Mouse (Mus musculus) activated CD4-positive, CD25-positive, alpha-beta regulatory T cell, adult 4 months (primary cell): ENCODE measurements around the gene Adora1. TPM values are rescaled to one million over a fixed set of nuclear protein-coding genes. Genes with fewer than 3 reads are reported as not detected.

Source experiments
- ATAC-seq: one replicate; pipeline ENCODE4 v1.8.0; 2017
- polyA plus RNA-seq, 2 experiments: library from polyadenylated mRNA; unstranded; fragments of 100-300 nt; shearing (Covaris generic); gene quantifications; one replicate each; pipeline ENCODE4 v1.2.1; 2017

Gene Adora1
- polyA plus RNA-seq, 2 experiments from 2014 or later, result 0.15 TPM; not detected in 1

DNA sequence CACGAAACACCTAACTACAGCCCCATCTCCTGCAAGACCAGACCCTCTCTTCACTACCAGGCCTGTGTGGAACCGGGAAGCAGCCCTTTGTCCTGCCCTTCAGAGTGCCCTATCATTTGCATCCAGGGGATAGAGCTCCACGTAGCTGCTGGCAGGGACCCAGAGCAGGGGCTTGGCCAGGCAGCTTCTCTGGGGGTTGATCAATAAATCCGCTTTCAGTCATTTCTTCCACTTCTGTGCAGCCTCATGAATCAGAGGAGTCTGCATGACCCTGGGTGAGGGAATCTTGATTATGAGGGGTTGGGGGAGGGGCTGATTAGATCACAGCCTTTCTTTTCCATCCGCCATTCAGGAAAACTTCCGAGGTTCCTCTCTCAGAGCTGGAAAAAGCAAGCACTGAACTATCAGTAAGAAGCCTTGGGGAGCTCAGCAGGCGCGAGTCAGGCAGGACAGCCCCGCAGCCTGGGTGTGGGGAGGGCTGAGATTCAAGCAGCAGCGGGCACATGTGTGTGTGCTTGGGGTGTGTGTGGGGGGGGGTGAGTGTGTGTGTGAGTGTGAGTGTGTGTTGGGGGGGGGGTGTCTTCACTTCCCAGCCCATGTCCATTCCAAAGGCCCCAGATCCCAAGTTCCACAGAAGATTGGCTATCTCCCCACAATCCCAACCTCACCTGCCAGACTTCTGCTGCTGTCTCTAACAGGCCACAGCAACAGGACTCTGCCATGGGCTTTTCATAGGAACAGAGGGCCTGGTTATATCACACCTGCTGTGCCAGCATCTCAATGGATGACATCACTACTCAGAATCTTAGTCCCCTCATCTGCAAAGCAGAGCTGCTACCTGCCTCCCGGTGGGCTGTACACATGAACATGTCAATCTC, 19.2 kb downstream of the Adora1 start:
- ATAC-seq, result no peak

DNA sequence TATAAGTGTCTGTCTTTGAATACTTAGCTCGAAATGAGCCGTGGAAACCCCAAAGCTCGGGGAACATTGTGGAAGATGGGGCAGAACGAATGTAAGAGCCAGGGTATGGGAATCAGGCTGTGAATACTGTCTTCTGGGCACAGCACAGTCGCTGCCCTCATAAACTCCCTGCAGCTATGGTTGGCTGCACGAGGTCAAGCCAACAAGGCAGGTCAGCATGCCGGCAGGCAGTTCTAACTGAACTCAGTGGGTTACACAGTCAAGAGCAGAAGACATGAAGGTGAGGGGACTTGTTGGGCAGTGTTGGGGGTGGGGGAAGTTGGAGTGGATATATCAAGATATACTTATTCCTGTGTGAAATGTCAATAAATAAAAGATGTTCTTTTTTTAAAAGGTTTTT, 20.2 kb downstream of the Adora1 start:
- no peak for ATAC-seq

DNA sequence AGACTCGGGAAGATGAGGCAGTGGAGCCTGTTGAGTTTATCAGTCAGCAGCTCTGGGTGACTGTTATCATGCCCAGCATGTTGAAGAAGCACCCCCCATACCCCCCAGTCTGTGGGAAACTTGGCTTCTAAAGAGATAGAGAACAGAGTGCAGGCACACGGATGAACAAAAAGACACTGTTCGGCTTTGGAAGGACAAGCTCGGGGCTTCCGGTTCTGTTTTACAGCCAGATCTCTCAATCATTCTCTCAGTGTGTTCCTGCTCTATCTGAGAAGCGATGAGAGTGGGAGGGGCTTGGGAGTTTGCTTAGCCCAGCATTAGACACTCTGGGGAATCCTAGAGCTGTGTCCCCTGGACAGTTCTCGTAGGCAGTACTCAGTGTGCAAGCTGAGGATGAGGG, 21.8 kb downstream of the Adora1 start:
- no peak for ATAC-seq

DNA sequence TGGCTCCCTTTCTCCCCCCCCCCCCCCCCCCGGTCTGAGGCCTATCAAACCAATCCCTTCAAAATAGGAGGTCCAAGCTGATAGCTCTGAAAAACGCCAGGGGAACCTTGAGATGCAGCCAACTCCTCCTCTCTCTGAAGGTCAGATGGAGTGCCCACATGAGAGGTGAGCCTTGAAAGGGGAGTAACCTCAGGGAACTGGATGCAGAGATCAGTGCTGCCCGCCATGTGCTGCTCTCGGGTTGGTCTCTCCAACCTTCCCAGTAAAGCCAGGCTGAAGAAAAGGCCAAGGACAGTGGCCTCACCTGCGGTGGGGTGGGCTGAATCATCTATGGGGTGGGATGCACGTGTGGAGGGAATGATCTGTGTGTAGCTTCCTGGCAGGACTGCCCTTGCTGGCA, 22.9 kb downstream of the Adora1 start:
- ATAC-seq, result no peak

DNA sequence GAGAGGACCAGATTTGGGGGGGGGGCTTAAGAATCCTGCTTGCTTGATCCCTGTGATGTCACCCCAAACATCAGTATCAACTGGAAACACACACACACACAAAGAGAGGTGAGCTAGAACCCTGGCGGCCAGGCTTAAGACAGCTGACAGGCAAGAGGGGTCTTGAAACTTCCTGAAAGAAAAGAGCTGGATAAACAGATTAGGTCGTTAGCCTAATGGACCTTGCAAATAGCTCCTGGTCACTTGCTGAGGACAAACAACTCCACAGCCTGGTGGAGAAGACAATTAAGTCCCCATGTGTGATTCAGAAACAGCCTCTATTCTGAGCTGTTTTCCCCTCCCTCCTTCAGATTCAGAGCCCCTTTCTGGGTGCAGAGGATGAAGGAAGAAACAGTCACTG, 23.6 kb downstream of the Adora1 start:
- ATAC-seq, result no peak

DNA sequence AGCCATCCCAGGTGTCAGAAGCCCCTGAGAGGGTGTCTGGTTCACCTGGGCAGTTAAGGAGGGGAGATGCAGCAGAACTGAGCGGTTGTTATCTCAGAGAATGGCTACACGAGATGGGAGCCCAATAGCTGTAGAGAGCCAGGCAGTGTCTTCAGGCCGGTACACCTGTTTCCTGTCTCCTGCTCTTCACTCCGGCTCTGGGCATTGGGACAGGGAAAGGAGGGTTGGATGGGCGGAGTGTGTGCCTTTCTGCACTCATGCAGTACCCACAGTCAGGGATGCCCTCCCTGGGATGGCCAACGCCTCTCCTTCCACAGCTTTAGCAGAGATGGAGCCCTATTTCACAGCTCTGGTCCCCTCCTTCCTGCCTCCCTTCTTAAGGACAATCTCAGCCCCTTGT, 24.2 kb downstream of the Adora1 start:
- no peak for ATAC-seq

DNA sequence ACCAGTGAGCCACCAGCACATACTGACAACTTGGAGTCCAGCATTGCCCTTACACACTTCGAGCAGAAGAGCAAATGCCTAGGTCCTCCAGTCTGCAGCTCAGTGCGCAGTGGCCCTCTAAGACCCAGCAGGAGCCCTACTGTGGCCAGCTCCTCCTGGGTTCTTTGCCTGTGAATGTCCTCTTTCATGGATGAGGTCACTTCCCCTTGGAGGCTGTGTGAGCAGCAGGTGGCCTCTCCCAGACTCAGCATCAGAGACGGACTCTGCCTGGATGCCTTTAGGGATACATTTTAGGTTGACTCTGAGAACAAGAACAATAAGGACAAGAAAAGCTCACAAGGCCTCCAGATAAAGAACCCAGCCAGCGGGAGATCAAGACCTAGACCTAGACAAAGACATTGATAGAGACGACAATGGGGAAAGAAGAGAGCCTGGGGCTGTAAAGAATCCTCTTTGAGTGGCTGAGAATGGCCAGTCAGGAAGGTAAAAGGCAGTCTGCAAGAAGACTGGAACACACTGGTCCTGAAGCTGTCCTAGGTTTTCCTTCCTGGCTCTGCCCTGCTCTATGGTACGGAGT, 25.0 kb downstream of the Adora1 start:
- no peak for ATAC-seq

DNA sequence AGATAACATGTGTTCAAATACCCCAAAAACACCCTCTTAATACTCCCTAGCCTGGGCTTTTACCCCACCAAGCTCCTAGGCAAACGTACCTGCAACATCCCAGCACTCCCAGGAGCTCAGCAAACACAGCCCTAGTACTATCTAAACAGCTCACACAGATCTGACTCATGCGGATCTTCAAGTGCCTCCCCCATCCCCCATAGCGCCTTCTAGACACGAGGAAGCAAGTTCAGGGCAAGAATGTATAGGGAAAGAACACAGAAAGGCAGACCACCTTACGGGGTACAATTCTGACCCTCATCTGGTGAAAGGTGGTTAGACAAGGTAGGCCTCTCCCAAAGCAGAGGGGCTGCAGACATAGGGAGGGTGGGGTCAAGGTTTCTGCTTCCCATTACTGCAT, 29.1 kb downstream of the Adora1 start:
- no peak for ATAC-seq

DNA sequence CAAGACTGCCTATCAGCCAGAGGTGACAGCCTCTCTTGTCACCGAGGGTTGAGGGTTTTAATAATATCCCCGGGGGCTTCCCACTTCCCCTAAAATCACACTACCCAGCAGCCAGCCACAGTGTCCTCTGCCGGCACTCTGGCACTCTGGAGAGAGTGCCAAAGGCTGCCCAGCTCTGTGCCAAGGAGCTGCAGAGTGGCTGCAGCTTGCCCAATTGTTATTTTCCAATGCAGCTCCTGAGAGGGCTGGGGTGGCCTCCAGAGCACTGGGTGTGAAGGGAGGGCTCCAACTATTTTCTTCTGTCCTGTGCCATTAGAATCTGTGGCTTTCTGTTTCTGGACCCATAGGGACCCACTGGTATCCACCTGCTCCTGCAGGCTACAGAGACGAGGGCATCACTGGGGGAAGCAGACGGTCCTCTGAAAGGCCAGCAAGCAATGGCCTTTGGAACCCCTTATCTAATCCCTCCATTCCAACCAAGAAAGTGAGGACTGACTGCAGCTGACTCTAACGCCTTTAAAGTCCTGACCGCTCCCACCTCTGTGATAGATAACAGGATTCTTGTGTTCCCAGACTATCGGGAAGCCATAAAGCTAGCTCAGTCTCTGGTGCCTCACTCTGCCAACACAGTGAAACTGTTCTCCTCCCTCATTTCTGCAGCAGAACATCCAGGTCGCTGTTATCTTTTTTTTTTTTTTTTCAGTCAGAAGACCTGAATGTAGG, 29.8 kb downstream of the Adora1 start:
- no peak for ATAC-seq

DNA sequence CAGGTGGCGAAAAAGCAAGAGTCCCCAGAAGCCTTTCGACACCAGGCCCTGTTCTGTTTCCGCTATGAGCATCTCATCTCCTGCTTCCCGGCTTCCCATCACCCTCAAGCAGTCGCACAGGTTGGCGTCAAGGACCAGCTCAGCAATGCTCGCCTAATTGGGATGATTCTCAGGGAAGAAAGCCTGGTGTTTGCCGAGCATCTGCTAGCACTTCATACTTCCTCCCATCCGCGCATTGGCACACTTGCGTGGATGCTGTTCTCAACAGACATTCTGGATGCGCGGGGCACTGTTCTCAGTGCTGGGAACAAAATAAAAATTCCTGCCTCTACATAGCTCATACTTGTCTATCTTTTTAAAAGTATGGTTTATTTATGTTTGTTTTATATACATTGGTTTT, 31.0 kb downstream of the Adora1 start:
- ATAC-seq, result no peak

DNA sequence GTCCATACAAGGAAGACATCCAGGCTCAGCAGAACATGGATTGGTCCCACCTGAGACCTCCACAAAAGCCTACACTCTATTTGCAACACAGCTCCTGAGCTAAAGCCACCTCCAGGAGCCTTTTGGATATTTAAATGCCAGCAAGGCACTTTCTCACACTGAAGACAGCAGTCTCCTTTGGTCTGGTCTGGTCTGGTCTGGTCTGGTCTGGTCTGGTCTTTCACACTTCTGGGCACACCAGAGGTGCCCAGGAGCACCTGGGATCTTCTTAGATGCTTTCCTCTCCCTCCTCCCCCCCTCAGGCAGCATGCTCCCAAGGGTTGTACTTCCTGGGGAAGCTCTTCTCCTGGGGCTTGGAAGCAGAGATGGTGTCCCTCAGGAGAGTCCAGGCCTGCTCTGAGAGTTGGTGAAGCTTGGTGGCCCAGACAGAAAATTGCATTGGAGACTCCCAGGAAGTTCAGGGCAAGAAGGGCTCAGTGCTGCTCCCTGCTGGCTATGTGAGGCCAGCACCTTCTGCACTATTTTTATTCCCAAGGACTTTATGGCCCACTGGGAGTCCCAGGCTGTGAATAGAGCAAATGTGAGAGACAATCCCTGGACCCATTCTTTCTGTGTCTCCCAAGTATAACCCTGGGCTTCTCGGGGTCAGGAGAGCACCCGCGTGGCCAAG, 33.3 kb downstream of the Adora1 start:
- peak; percentile 36 for ATAC-seq

DNA sequence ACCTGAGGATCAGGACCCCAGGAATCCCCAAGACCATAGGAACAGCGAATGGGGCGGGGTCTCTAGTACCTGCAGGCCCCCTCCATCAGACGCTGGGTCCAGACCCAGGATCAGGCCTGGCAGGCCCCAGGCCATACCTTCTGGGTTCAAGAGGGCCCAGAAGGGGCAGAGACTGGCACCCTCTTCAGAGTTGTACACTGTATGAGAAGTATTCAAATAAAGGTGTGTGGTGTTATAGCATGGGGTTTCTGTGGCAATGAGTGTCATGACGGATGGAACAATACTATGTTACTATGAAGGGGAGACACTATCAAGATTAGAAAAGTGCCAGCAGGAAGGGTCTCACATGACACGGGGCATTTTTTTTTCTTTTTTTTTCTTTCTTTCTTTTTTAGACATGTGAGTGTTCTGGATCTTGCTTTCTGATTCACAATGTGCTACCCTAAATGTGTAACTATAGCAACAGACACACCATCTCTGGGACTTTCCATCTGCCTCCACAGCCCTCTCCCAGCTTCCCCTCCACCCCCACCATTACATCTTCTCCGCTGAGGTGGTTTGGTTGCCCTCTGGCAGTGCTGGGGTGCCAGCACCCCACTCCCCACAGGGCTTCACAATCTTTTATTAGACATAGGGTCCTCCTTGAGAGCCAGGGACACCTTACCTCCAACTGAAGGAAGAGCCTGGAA, 34.1 kb downstream of the Adora1 start:
- ATAC-seq, result peak; percentile 47

DNA sequence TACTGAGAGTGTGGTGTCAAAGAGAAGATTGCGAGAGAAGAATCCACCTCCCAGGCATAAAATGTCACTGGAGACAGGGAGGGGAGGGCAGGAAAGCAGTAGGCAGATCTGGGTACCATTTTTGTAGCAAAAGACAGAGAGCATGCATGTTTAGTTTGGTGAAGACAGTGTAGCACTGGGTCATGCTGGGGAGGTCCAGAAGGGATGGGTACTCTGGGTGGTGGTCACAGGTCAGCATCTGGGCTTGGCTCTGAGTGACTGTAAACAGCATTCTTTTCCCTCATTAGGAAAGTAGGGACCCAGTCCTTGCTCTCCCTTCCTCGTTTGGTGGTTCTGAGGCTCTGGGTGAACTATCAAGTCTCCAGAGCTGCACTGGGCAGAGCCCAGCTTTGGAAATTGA, 34.8 kb downstream of the Adora1 start:
- ATAC-seq, result no peak

DNA sequence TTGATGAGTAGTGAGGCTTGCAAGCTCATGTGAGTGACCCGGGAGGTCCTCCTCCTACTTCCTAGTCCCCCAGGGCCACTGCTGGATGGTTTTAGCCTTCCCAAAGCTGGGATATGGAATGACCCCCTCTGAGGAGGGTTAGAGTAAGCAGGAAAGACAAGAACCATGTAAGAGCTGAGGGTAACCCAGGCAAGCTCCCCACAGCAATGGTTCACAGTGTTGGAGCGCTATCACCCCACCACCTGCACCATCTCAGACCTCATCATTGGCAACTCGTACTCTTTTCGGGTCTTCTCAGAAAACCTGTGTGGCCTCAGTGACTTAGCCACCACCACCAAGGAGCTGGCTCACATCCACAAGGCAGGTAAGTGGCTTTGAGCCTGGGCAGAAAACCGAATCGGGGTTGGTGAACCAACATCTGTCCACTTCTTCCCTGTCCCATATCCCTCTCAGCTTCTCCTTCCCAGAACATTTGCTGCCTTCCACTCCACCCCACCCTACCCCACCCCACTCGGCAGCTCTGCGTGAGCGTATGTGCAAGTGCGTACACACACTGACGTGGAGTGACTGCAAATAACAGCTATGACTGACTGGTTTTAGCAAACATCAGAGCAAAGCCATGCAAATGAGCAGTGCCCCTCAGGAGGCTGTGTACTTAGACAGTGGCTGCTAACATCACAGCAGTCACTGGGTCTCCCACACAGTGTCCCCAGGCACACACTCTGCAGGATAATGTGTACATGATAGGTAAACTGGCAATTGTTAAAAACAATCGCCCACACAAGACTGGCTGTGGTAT, 36.8 kb downstream of the Adora1 start:
- no peak for ATAC-seq

DNA sequence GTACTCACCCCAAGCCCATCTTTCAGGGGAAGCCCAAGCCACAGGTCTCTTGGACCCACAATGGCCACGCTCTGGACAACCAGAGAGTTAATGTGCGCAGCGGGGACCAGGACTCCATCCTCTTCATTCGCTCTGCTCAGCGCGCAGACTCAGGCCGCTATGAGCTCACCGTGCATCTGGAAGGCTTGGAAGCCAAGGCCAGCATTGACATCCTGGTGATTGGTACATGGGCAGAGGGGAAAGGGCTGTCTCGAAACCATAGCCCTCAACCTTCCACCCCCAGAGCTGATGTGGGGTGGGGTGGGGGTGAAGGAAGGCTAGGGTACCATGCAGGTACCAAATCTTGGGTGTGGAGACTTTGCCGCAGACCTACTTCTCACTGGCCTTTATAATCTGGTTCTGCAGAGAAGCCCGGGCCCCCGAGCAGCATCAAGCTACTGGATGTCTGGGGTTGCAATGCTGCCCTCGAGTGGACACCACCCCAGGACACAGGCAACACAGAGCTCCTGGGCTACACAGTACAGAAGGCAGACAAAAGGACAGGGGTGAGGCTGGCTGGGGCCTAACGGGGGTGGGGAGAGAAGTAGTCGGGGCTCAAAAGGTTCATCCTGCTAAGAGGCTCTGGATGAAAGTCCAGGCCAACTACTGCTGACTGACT, 37.8 kb downstream of the Adora1 start:
- no peak for ATAC-seq

DNA sequence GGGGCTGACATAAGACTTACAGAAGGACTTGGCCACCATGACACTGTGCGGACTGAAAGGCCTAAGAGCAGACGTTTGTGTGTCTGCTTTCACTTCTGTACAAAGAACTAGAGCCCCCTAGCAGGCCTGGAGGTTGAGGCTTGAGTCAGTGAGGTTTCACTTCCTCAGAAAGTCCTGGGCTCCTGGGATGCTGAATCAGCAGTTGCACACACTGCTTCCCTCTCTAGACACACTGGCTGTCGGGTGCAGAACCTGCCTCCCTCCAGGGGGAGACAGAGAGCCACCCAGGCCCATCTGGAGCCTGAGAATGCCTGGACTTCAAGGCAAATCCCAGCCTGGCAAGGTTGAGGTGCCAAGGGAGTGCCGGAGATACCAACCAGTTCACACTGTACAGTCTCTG, 38.8 kb downstream of the Adora1 start:
- ATAC-seq, result peak; percentile 75

DNA sequence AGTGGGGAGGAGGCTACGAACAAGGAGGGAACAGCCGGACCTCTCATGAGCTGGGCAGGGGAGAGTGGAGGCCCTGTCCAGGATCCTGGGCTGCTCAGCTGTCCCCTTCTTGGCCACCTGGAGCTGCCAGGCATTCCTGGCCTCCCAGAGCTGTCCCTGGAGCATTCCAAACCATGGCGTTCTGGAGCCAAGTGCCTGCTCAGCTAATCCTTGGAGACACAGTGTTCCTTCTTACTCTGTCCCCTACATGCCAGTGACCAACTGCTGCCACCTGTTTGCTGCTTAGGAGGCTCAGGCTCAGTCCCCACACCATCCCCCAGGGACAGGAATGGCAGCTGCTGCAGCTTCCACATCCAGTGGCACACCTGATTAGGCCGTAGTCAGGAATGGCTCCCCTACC, 39.3 kb downstream of the Adora1 start:
- no peak for ATAC-seq

DNA sequence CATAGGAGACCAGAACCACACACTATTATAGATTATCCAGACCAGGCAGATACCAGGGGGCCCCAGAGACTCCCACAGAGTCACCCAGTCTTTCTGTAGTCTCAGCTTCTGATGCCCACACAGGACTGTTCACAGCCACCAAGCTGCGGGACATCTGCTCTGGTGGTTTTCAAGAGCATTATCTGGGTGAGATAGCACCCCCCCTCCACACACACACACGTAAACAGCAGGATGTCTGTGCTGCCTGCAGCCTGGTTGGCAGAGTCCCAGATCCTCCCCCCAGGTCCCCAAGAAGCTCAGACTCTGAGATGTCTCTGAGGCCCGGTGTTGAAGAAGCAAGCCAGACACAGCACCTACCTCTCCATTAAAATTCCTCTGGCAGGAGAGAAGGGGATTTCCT, 39.7 kb downstream of the Adora1 start:
- peak; percentile 40 for ATAC-seq

DNA sequence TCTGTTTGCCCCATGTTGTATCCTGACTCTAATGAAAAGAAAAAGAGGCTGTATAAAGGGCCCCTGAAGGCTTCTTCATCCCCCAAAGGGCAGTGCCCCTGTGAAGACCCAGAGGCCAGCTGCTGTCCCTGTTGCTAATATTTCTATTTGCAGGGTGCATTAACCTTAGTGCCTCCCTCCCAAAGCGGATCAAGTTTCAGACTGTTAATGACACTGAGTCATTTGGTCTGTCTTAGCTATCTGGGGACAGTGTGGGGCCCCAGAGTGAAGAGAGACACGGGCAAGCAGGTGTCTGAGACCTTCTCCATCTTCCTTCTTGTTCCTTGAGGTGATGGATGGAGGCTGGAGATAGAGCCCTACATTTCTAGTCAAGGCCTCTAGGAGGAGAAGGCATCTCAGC, 40.1 kb downstream of the Adora1 start:
- ATAC-seq, result no peak

DNA sequence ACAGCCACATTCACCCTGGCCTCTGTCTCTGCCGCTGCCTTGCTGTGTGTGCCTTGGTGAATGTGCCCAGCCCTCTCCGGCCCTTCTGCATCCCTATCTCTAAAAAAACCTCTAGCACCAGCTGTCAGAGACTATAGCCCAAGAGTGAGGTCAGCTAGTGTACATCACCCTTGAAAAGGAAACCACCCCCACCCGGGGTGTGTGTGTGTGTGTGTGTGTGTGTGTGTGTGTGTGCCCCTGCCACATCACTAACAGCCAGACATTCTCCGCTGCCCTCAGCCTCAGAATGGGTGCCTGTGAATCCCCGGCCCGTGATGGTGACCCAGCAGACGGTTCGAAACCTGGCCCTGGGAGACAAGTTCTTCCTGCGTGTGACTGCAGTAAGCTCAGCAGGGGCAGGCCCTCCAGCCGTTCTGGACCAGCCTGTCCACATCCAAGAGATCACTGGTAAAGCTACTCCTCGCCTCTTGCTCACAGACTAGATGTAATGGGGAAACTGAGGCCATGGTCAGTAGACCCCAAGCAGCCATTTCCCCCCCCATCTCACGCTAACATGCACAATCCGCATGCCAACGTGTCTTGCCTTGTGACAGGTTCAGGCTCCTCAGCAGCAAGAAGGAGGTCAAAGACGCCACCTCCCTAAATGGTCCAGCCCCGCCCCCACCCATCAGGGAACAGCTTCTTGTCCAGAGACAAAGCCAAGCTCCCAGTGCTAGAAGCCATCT, 40.8 kb downstream of the Adora1 start:
- ATAC-seq, result no peak
